Mouse (Mus musculus): ENCODE results near the gene Dhx57. TPM values are rescaled to one million over a fixed set of nuclear protein-coding genes. Genes with fewer than 3 reads are reported as not detected.
A peak's percentile ranks its signal among the peaks of the same experiment; 100 is the strongest.

The Dhx57 gene
- 44.4 and 45.3 TPM in 2 replicates for polyA plus RNA-seq (2015; fragmentation: Nextera tagmentation; extraction: Ambion mirVana)

- Histone ChIP-seq H3K27ac (peak within 1 kb of the TSS; percentile 94), H3K4me1 (replicated peaks) (peaks cover 15% of the 10 kb centered on the region), H3K36me3 (no peaks in the 10 kb centered on the region), H3K4me2 (peak within 1 kb of the TSS; percentile 70), H3K27me3 (no peaks in the 10 kb centered on the region), H3K9me3 (no peaks in the 10 kb centered on the region), H3K9ac (peak within 1 kb of the TSS; percentile 92), H3K4me3 (peak within 1 kb of the TSS; percentile 90)
- ATAC-seq (ENCODE audit: low FRiP score), result peak; percentile 100
- under 1% methylated on average over 31 of the region's 35 CpGs for WGBS
Observed at GRCm38 (mm10) chr17:80290074-80290657, at the start of gene Dhx57, which contains the start of gene Morn2. Gene Dhx57, minus strand, starts transcription at chr17:80290476. Gene Morn2, plus strand, starts transcription at chr17:80290203.

DNA sequence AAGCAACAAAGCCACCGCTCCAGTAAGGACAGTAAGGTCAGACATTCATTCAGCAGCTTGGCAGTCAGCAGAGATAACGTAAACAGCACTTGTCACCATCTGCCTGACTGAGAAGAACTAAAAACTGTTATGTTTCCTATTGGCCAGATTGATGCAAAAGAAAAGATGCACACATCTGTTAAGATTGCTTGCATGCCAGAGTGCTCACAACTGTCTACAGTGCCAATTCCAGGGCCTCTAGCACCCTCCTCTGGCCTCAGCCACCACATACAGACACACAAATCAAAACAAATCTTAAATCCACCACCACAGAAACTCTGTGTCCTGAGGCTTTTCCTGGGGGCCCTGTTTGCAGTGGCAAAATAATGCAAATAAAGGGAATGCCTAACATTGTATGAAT, 42.1 kb upstream of the Dhx57 start:
- WGBS, result 90% methylated on average over 2 of the region's 2 CpGs
- no peaks in the 10 kb centered on the region for H3K36me3 ChIP-seq
- no peaks in the 10 kb centered on the region for H3K4me1 ChIP-seq (replicated peaks)
- no peaks in the 10 kb centered on the region for H3K9me3 ChIP-seq
- no peak overlapping the region for H3K27ac ChIP-seq
- H3K9ac ChIP-seq, result no peak overlapping the region
- ATAC-seq (ENCODE audit: low FRiP score), result no peak
- no peak overlapping the region for H3K4me2 ChIP-seq
- H3K4me3 ChIP-seq, result no peak overlapping the region
- H3K27me3 ChIP-seq, result no peaks in the 10 kb centered on the region

- ATAC-seq (ENCODE audit: low FRiP score), result peak; percentile 65; the same call in 1 of the 2 replicates
- WGBS, result 72% methylated on average over 3 of the region's 3 CpGs
- H3K4me3 ChIP-seq, result no peak overlapping the region
Observed at GRCm38 (mm10) chr17:80326431-80326830, 36.2 kb upstream of the Dhx57 start.

DNA sequence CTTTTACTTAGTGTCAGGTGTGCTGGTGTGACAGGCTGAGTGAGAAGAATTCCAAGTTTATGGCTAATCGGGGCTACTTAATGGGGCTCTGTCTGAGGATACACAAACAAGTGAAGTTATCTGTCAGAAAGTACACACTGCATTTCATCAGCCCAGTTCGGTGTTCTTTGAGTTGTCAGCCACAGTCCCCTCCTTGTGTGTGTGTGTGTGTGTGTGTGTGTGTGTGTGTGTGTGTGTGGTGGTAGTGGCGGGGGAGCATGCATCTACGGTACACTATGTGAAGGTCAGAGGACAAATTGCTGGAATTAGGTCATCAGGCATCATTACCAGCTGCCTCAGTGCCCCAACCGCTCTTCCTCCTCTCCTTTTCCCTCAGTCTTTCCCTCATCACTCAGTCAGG, 35.2 kb upstream of the Dhx57 start:
- H3K36me3 ChIP-seq, result no peaks in the 10 kb centered on the region
- H3K9ac ChIP-seq, result no peak overlapping the region
- H3K4me3 ChIP-seq, result no peak overlapping the region
- no peak for ATAC-seq (ENCODE audit: low FRiP score)
- no peaks in the 10 kb centered on the region for H3K27me3 ChIP-seq
- H3K9me3 ChIP-seq, result no peaks in the 10 kb centered on the region
- no peak overlapping the region for H3K4me2 ChIP-seq
- H3K4me1 ChIP-seq (replicated peaks), result no peaks in the 10 kb centered on the region
- WGBS, result 90% methylated on average over 4 of the region's 5 CpGs
- no peak overlapping the region for H3K27ac ChIP-seq

More at GRCm38 (mm10) chr17:80326431-80326830, 36.2 kb upstream of the Dhx57 start:
- no peaks in the 10 kb centered on the region for H3K4me1 ChIP-seq (replicated peaks)
- H3K27ac ChIP-seq, result no peak overlapping the region
- no peak overlapping the region for H3K9ac ChIP-seq
- no peaks in the 10 kb centered on the region for H3K36me3 ChIP-seq
- no peak overlapping the region for H3K4me2 ChIP-seq
- H3K9me3 ChIP-seq, result no peaks in the 10 kb centered on the region
- no peaks in the 10 kb centered on the region for H3K27me3 ChIP-seq

DNA sequence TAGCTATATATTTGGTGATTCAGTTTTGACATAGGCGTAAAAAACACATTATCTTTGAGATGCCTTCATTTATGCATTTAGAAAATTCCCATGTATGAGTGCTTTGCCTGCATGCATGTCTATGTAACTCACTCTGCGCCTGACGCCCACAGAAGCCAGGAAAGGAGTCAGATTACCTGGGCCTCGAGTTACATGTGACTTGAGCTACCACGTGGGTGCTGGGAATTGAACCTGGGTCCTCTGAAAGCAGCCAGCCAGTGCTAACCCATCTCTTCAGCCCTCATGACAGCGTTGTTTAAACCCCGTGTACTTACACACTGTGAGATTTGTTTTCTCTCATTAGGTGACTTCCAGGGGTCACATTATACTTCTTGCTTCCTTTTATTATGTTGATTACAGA, 34.2 kb upstream of the Dhx57 start:
- no peak overlapping the region for H3K4me3 ChIP-seq
- H3K27ac ChIP-seq, result no peak overlapping the region
- H3K9ac ChIP-seq, result no peak overlapping the region
- H3K27me3 ChIP-seq, result no peaks in the 10 kb centered on the region
- no peaks in the 10 kb centered on the region for H3K9me3 ChIP-seq
- no peak for ATAC-seq (ENCODE audit: low FRiP score)
- H3K4me2 ChIP-seq, result no peak overlapping the region
- no peaks in the 10 kb centered on the region for H3K36me3 ChIP-seq
- WGBS, result 85% methylated on average over 7 of the region's 7 CpGs
- H3K4me1 ChIP-seq (replicated peaks), result no peaks in the 10 kb centered on the region

GRCm38 (mm10) chr17:80323658-80324057, 33.4 kb upstream of the Dhx57 start:
- ATAC-seq (ENCODE audit: low FRiP score), result no peak
- H3K9me3 ChIP-seq, result no peaks in the 10 kb centered on the region
- no peaks in the 10 kb centered on the region for H3K27me3 ChIP-seq
- H3K36me3 ChIP-seq, result no peaks in the 10 kb centered on the region
- no peaks in the 10 kb centered on the region for H3K4me1 ChIP-seq (replicated peaks)
- H3K4me2 ChIP-seq, result no peak overlapping the region
- no peak overlapping the region for H3K9ac ChIP-seq
- 83% methylated on average over 8 of the region's 8 CpGs for WGBS
- no peak overlapping the region for H3K27ac ChIP-seq
- H3K4me3 ChIP-seq, result no peak overlapping the region

- Histone ChIP-seq H3K36me3 (no peaks in the 10 kb centered on the region), H3K4me1 (replicated peaks) (no peaks in the 10 kb centered on the region), H3K4me2 (no peak overlapping the region), H3K27me3 (no peaks in the 10 kb centered on the region), H3K27ac (no peak overlapping the region), H3K9ac (no peak overlapping the region), H3K9me3 (no peaks in the 10 kb centered on the region), H3K4me3 (no peak overlapping the region)
- ATAC-seq (ENCODE audit: low FRiP score), result no peak
- WGBS, result 84% methylated on average over 4 of the region's 4 CpGs
Observed at GRCm38 (mm10) chr17:80323015-80323414, 32.7 kb upstream of the Dhx57 start.

- ATAC-seq (ENCODE audit: low FRiP score), result no peak
- 91% methylated on average over 6 of the region's 6 CpGs for WGBS
Observed at GRCm38 (mm10) chr17:80322228-80322627, 32.0 kb upstream of the Dhx57 start.

GRCm38 (mm10) chr17:80312405-80312804, 22.1 kb upstream of the Dhx57 start:
- ATAC-seq (ENCODE audit: low FRiP score), result no peak
- peaks cover 6% of the 10 kb centered on the region for H3K4me1 ChIP-seq (replicated peaks)
- H3K27ac ChIP-seq, result no peak overlapping the region
- no peaks in the 10 kb centered on the region for H3K9me3 ChIP-seq
- no peak overlapping the region for H3K9ac ChIP-seq
- WGBS, result 83% methylated on average over 4 of the region's 4 CpGs
- H3K4me2 ChIP-seq, result no peak overlapping the region
- H3K4me3 ChIP-seq, result no peak overlapping the region
- H3K27me3 ChIP-seq, result no peaks in the 10 kb centered on the region
- no peaks in the 10 kb centered on the region for H3K36me3 ChIP-seq

More at GRCm38 (mm10) chr17:80322228-80322627, 32.0 kb upstream of the Dhx57 start:
- Histone ChIP-seq H3K27me3 (no peaks in the 10 kb centered on the region), H3K4me3 (no peak overlapping the region), H3K4me1 (replicated peaks) (no peaks in the 10 kb centered on the region), H3K9ac (no peak overlapping the region), H3K27ac (no peak overlapping the region), H3K36me3 (no peaks in the 10 kb centered on the region), H3K9me3 (no peaks in the 10 kb centered on the region), H3K4me2 (no peak overlapping the region)

GRCm38 (mm10) chr17:80311761-80312160, 21.5 kb upstream of the Dhx57 start:
- H3K9me3 ChIP-seq, result no peaks in the 10 kb centered on the region
- no peaks in the 10 kb centered on the region for H3K27me3 ChIP-seq
- no peak for ATAC-seq (ENCODE audit: low FRiP score)
- H3K27ac ChIP-seq, result no peak overlapping the region
- no peaks in the 10 kb centered on the region for H3K36me3 ChIP-seq
- no peak overlapping the region for H3K4me2 ChIP-seq
- peaks cover 6% of the 10 kb centered on the region for H3K4me1 ChIP-seq (replicated peaks)
- no peak overlapping the region for H3K9ac ChIP-seq
- 57% methylated on average over 9 of the region's 9 CpGs for WGBS
- H3K4me3 ChIP-seq, result no peak overlapping the region

DNA sequence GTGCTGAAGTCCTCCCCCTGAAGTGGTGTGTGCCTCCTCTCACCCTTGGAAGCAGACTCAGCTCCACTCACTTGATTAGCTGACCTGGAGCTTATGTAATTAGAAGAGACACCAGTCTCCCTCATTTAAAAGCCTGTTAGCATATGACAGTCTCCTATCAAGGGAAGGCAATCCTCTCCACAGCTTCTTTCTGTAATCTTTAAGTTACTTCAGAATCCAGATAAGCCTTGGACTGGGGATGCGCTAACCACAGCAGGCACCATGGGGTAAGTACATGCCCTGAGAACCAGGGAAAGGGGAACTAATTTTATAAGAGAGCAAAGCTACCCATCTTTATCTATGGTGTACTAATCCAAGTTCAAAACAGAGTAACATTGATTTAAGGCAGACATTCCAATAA, 17.0 kb upstream of the Dhx57 start, which contains the start of gene Arhgef33:
Arhgef33 (plus strand) TSS at position 157 of the 400 bp plus-strand sequence.
- 96% methylated on average over 1 of the region's 1 CpGs for WGBS
- H3K9ac ChIP-seq, result no peak within 1 kb of the TSS

GRCm38 (mm10) chr17:80298844-80299243, 8.6 kb upstream of the Dhx57 start:
- H3K36me3 ChIP-seq, result no peaks in the 10 kb centered on the region
- WGBS, result 90% methylated on average over 5 of the region's 5 CpGs

More for the DNA sequence above, 17.0 kb upstream of the Dhx57 start, which contains the start of gene Arhgef33:
- Histone ChIP-seq H3K4me1 (replicated peaks) (peaks cover 4% of the 10 kb centered on the region), H3K36me3 (no peaks in the 10 kb centered on the region), H3K4me2 (no peak within 1 kb of the TSS), H3K27ac (no peak within 1 kb of the TSS), H3K9me3 (no peaks in the 10 kb centered on the region), H3K4me3 (no peak within 1 kb of the TSS), H3K27me3 (no peaks in the 10 kb centered on the region)
- no peak for ATAC-seq (ENCODE audit: low FRiP score)

GRCm38 (mm10) chr17:80295258-80295657, 5.0 kb upstream of the Dhx57 start:
- no peak overlapping the region for H3K4me3 ChIP-seq
- H3K4me1 ChIP-seq (replicated peaks), result no peaks in the 10 kb centered on the region
- no peaks in the 10 kb centered on the region for H3K36me3 ChIP-seq
- H3K9ac ChIP-seq, result no peak overlapping the region
- H3K4me2 ChIP-seq, result no peak overlapping the region
- H3K27me3 ChIP-seq, result no peaks in the 10 kb centered on the region
- no peaks in the 10 kb centered on the region for H3K9me3 ChIP-seq
- no peak overlapping the region for H3K27ac ChIP-seq
- no peak for ATAC-seq (ENCODE audit: low FRiP score)
- 94% methylated on average over 5 of the region's 5 CpGs for WGBS

More at GRCm38 (mm10) chr17:80298844-80299243, 8.6 kb upstream of the Dhx57 start:
- Histone ChIP-seq H3K9ac (no peak overlapping the region), H3K4me1 (replicated peaks) (no peaks in the 10 kb centered on the region), H3K27ac (no peak overlapping the region), H3K4me3 (no peak overlapping the region), H3K4me2 (no peak overlapping the region), H3K9me3 (no peaks in the 10 kb centered on the region), H3K27me3 (no peaks in the 10 kb centered on the region)
- ATAC-seq (ENCODE audit: low FRiP score), result no peak
